Mouse (Mus musculus) lung, postnatal 0 days (tissue): Measurements from ENCODE around the gene Slitrk1. TPM values are rescaled to one million over a fixed set of nuclear protein-coding genes. Genes with fewer than 3 reads are reported as not detected.

Experiments used
- ATAC-seq: fragments of 200-750 bp; cut with Nextera tagmentation; 2 replicates; pipeline ENCODE4 v1.8.0; 2017; ENCODE audit warnings: moderate library complexity
- DNase-seq: peaks from one replicate; pipeline ENCODE4 v3.0.0-alpha.2; 2016; ENCODE audit warnings: low spot score
- H3K27ac ChIP-seq: fragments of 300-500 bp; sonication (generic); 2 replicates; pipeline ENCODE4 v1.5.1; 2014; ENCODE audit warnings: antibody characterized with exemption, mild to moderate bottlenecking, low read length, mixed read lengths
- H3K27me3 ChIP-seq: fragments of 300-500 bp; sonication (generic); replicated peaks from 2 replicates; pipeline ENCODE4 v1.6.1; 2014; ENCODE audit warnings: low read length, mixed read lengths; ENCODE audit not compliant: insufficient read depth
- H3K36me3 ChIP-seq: fragments of 300-500 bp; sonication (generic); 2 replicates; pipeline ENCODE4 v1.6.1; 2014; ENCODE audit warnings: low read length, mixed read lengths; ENCODE audit not compliant: insufficient read depth
- H3K4me1 ChIP-seq: fragments of 300-500 bp; sonication (generic); 2 replicates; pipeline ENCODE4 v1.6.1; 2014; ENCODE audit warnings: antibody characterized with exemption, low read depth, low read length, mixed read lengths; ENCODE audit not compliant: insufficient read depth
- H3K4me2 ChIP-seq: fragments of 300-500 bp; sonication (generic); replicated peaks from 2 replicates; pipeline ENCODE4 v1.6.1; 2014; ENCODE audit warnings: low read depth, mild to moderate bottlenecking, low read length, moderate library complexity, mixed read lengths
- H3K4me3 ChIP-seq: fragments of 300-500 bp; sonication (generic); 2 replicates; pipeline ENCODE4 v1.5.1; 2014; ENCODE audit warnings: low read depth, low read length
- H3K9ac ChIP-seq: fragments of 300-500 bp; sonication (generic); replicated peaks from 2 replicates; pipeline ENCODE4 v1.6.1; 2014; ENCODE audit warnings: low read depth, mild to moderate bottlenecking
- H3K9me3 ChIP-seq: fragments of 300-500 bp; sonication (generic); 2 replicates; pipeline ENCODE4 v1.6.1; 2016; ENCODE audit warnings: low read length, mixed read lengths
- CTCF ChIP-seq: IDR thresholded peaks from 2 replicates; pipeline ENCODE4 v1.5.1; 2016; ENCODE audit warnings: antibody characterized with exemption, mild to moderate bottlenecking
- EP300 ChIP-seq: IDR thresholded peaks from 2 replicates; pipeline ENCODE4 v1.6.1; 2016; ENCODE audit warnings: antibody characterized with exemption, mild to moderate bottlenecking, control low read depth
- WGBS: fragments of 180-500 bp; shearing (Covaris S2); extraction: QIAGEN DNeasy Blood & Tissue Kit; methylation state at CpG from one replicate; pipeline ENCODE4 v1.1.7; 2014; 5-methylcytosine and 5-hydroxymethylcytosine counted together
- polyA plus RNA-seq: library from polyadenylated mRNA; unstranded; fragments of >200 nt; fragmentation: Nextera tagmentation; extraction: Ambion mirVana; gene quantifications from 2 replicates; pipeline ENCODE4 v1.2.1, GENCODE M21; 2015

The Slitrk1 gene
- polyA plus RNA-seq, 1 experiment from 2014 or later, result not detected

DNA sequence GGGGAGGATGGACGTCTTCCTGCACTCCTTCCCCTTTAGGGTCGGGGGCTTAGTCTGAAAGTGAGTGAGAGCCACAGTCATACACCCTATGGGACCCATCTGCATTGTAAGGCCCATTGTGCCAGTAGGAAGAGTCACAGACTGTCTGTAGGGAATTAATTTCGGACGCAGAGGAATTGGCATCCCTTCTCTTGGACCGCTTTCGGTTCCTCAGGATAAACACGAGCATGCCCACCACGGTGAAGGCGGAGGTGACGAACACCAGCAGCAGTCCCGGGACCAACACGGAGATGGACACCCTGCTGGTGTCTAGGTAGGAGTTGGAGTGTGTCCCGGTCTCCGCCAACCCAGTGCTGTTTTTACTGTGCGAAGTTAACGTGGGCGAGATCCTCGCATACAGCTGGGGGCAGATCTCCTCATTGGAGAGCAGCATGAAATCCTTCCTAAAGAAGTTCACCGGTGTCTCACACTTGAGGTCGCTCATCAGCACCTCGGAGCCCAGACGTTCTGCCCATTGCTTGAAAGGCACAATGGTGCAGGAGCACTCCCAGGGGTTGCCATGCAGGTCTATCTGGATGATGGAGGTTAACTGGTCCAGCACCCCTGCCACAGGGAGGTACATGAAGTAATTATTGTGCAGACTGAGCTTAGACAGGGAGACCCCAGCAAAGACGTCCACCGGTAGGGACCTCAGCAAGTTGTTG lies 2.7 kb downstream of the Slitrk1 start:
- DNase-seq, result no peak
- Histone ChIP-seq H3K4me2 (peak overlapping the region; percentile 48), H3K4me1 (peaks cover 6% of the 10 kb centered on the region; the same call in 1 of the 2 replicates), H3K4me3 (peak overlapping the region; percentile 31), H3K9me3 (no peaks in the 10 kb centered on the region), H3K36me3 (no peaks in the 10 kb centered on the region), H3K27me3 (0 out of 2 replicates have a peak, but pooled peaks cover 14% of the 10 kb centered on the region), H3K27ac (no peak overlapping the region), H3K9ac (no peak overlapping the region)
- TF ChIP-seq EP300 (no peak), CTCF (no peak)
- 1% methylated on average over 24 of the region's 24 CpGs for WGBS
- ATAC-seq, result no peak

DNA sequence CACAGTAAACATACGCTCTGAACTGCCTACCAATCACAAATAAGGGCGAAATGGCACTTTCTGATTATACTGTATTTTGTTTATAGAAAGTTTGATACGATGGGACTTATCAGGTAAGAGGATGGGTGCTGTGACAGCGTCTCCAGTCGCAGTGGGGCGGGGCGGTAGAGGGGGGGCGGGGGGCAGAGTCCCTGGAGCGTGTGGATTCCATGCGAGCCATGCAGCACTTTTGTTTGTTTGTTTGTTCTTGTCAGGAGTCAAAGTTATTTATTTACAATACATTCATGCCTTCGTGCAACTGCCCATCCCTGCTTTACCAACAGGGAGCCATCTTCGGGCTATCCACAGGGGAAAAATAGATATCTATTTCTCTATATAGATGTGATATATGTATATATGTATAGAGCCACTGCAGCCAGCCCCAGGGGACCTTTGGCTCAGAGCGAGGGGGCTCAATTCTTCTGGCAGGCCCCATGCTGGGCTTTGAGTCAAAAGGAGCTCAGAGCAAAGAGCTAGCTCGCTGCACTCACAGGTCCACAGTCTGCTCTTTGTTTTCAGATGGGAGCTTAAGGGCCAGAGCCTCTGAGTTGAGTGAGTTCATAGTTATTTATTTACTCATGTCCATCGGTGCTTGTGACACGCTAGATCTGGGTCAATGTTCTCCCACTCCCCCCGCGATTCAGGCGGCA lies 3.4 kb downstream of the Slitrk1 start:
- no peak for TF ChIP-seq CTCF
- no peak for ATAC-seq
- WGBS, result 4% methylated on average over 19 of the region's 19 CpGs
- Histone ChIP-seq H3K4me2 (peak overlapping the region; percentile 48), H3K4me1 (peaks cover 6% of the 10 kb centered on the region; the same call in 1 of the 2 replicates), H3K9me3 (no peaks in the 10 kb centered on the region), H3K36me3 (no peaks in the 10 kb centered on the region), H3K4me3 (peak overlapping the region; percentile 31), H3K9ac (no peak overlapping the region), H3K27me3 (0 out of 2 replicates have a peak, but pooled peaks cover 14% of the 10 kb centered on the region), H3K27ac (no peak overlapping the region)
- no peak for DNase-seq

DNA sequence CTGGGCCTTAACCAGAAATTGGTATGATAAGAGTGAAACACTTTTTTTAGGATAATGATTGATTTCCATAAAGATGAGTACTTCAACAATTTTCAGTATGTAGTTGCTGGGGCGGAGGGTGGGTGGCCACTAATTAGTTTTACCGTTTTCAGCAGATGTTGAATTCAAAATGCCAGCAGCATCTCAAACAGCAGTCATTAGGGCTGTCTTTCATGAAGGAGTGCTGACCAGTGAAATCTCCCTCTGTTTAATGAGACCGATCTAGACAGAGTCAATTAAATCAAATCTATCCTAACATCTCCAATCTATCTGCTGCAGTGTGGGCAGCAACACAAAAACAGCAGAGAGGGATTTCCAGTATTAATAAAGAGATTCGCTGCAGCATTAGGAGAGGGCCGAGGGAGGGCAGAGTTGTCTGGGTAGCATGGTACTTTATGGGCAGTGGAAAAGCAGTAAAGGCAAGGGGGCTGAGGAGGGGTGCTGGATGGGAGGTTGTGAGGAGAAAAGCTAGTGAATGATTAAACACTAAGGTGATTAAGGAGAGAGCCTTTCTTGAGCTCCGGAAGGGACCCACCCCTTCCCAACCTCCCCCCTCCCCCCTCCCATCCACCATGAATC lies 4.5 kb downstream of the Slitrk1 start:
- WGBS, result 31% methylated on average over 6 of the region's 6 CpGs
- Histone ChIP-seq H3K9ac (no peak overlapping the region), H3K4me3 (no peak overlapping the region), H3K27ac (no peak overlapping the region), H3K4me2 (no peak overlapping the region), H3K27me3 (0 out of 2 replicates have a peak, but pooled peaks cover 14% of the 10 kb centered on the region), H3K4me1 (peaks cover 6% of the 10 kb centered on the region; the same call in 1 of the 2 replicates), H3K36me3 (no peaks in the 10 kb centered on the region), H3K9me3 (no peaks in the 10 kb centered on the region)
- no peak for DNase-seq
- ATAC-seq, result no peak
- TF ChIP-seq CTCF (no peak), EP300 (no peak)

DNA sequence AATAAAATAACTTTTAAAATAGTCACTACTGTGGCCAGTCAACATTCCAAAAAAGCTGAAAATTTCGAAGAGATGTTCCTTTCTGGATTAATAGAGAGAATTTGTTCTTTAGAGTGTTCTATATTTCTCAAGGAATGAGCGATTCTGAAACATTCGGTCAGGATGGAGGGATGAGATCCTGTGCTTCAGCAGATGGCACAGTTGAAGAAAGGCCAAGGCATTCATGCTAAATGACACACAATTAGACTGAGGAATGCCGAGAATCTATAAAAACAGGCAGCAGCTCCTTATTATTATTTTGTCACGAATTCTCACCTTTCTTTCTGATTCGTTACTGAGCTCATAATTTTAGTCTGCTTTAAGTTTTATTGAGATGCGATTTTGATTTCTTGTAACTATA lies 15.4 kb downstream of the Slitrk1 start:
- Histone ChIP-seq H3K27me3 (no peaks in the 10 kb centered on the region), H3K27ac (no peak overlapping the region), H3K4me3 (no peak overlapping the region), H3K9me3 (no peaks in the 10 kb centered on the region), H3K36me3 (no peaks in the 10 kb centered on the region), H3K4me2 (no peak overlapping the region), H3K9ac (no peak overlapping the region), H3K4me1 (no peaks in the 10 kb centered on the region)
- no peak for DNase-seq
- ATAC-seq, result no peak
- 73% methylated on average over 7 of the region's 7 CpGs for WGBS
- TF ChIP-seq CTCF (no peak), EP300 (no peak)

DNA sequence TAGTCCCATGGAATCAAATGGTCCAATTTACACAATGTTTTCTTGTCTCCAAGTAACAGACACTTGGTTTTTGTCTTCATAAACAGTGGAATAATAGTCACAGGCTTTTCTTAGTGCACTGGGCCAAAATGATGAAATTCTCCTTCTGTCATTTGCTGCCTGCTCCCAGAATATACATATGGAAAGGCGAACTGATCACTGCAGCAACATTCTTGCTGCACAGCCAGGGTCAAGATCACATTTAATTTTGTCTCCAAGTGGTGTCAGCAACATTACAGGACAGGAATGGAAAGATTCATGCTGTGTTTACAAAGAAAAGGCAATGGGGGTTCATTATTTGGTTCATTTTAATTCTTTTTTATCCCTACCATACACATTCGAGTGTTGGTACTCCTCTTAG lies 18.5 kb downstream of the Slitrk1 start:
- no peaks in the 10 kb centered on the region for H3K9me3 ChIP-seq
- no peak overlapping the region for H3K9ac ChIP-seq
- no peaks in the 10 kb centered on the region for H3K4me1 ChIP-seq
- ATAC-seq (peak; percentile 40; the same call in 1 of the 2 replicates), DNase-seq (peak; percentile 48)
- H3K4me2 ChIP-seq, result no peak overlapping the region
- no peaks in the 10 kb centered on the region for H3K36me3 ChIP-seq
- no peak overlapping the region for H3K4me3 ChIP-seq
- TF ChIP-seq EP300, result 0 out of 2 replicates have a peak, but pooled peaks have one; percentile 17
- TF ChIP-seq CTCF, result no peak
- H3K27me3 ChIP-seq, result no peaks in the 10 kb centered on the region
- H3K27ac ChIP-seq, result no peak overlapping the region
- WGBS, result 42% methylated on average over 2 of the region's 2 CpGs

DNA sequence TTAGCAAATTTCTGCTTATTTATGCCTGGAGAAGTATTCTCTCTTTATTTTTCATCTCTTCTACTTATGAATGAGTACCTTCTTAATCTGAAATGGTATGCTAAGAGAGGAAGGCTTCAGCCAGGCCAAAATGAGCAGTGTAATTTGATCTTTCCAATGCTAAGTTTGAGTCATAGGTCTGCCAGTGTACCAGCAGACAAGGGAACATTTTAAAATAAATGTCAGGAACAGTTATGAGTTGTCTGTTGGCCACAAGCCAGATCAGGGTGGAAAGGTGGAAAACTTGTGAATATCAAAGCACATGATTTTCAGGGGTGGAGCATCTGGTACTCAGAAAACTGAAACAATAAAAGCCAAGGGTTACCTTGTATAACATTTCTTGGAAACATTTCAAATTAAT lies 46.1 kb downstream of the Slitrk1 start:
- ATAC-seq (no peak), DNase-seq (no peak)
- Histone ChIP-seq H3K9ac (no peak overlapping the region), H3K27ac (no peak overlapping the region), H3K27me3 (no peaks in the 10 kb centered on the region), H3K4me2 (no peak overlapping the region), H3K9me3 (no peaks in the 10 kb centered on the region), H3K4me1 (no peaks in the 10 kb centered on the region), H3K4me3 (no peak overlapping the region), H3K36me3 (no peaks in the 10 kb centered on the region)
- TF ChIP-seq EP300, result no peak
- TF ChIP-seq CTCF, result no peak
